Mouse (Mus musculus) olfactory bulb, adult 2 months (tissue): ENCODE results near the gene Phf2. TPM values are rescaled to one million over a fixed set of nuclear protein-coding genes. Genes with fewer than 3 reads are reported as not detected.

Source experiments
- H3K27ac ChIP-seq: fragments of 200-500 bp; 2 replicates; pipeline ENCODE4 v1.5.1; 2012; ENCODE audit warnings: low read depth, low read length; ENCODE audit not compliant: insufficient read depth
- H3K4me1 ChIP-seq: fragments of 200-500 bp; 2 replicates; pipeline ENCODE4 v1.6.1; 2012; ENCODE audit warnings: low read length; ENCODE audit not compliant: control insufficient read depth, insufficient read depth
- H3K4me3 ChIP-seq: fragments of 200-500 bp; 2 replicates; pipeline ENCODE4 v1.5.1; 2012; ENCODE audit warnings: mild to moderate bottlenecking, low read depth, low read length, moderate library complexity; ENCODE audit not compliant: insufficient read depth
- CTCF ChIP-seq: fragments of 200-500 bp; IDR thresholded peaks from 2 replicates; pipeline ENCODE4 v1.5.1; 2012; ENCODE audit warnings: low read depth, mild to moderate bottlenecking, low read length, moderate library complexity; ENCODE audit not compliant: insufficient read depth
- POLR2A ChIP-seq: fragments of 200-500 bp; IDR thresholded peaks from 2 replicates; pipeline ENCODE4 v1.6.1; 2012; ENCODE audit warnings: mild to moderate bottlenecking, low read depth, low read length, moderate library complexity; ENCODE audit not compliant: insufficient read depth
- whole genome bisulfite sequencing: fragments of 180-500 bp; shearing (Covaris S2); methylation state at CpG from one replicate; pipeline ENCODE4 v1.1.7; 2018; 5-methylcytosine and 5-hydroxymethylcytosine counted together
- polyA plus RNA-seq: library from polyadenylated mRNA; stranded (reverse); fragments of >200 nt; gene quantifications from 2 replicates; pipeline ENCODE4 v1.2.4, GENCODE M21; 2012; ENCODE audit warnings: low replicate concordance; ENCODE audit not compliant: missing spikeins, insufficient read depth, insufficient read length

The Phf2 gene
- polyA plus RNA-seq, 1 experiment: not detected

DNA sequence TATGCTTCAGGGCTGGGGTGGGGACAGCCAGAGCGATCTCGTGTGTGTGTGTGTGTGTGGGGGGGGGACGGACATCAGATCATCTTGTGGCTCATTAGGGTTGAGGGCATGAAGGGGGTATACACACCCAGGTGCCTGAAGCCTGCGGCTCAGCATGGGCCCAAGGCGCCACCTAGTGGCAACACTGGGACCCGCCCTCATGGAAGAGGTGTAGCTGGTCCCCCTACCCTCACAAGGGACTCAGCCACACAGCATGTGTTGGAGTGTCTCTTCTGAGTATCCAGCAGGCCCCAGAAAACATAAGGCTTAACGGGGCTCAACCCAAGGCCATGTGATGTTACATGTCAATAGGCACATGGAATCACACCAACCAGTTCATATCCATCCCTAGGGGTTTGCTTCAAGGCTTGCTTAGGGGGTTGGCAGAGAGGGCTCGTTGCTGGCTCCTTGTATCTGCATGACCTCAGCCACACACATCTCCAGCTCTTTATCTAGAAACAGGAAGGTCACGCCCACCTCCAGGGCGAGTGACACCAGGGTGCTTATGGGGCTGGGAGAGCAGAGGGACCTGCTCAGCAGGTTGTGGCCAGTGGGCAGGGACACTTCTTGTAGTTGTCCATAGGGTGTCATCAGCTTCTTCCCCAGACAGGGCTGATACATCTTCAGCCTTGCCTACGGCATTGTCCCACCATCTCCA lies 69.9 kb downstream of the Phf2 start:
- Histone ChIP-seq H3K4me1 (no peaks in the 10 kb centered on the region), H3K4me3 (no peak overlapping the region), H3K27ac (no peak overlapping the region)
- TF ChIP-seq CTCF (peak; percentile 92), POLR2A (no peak)
- 42% methylated on average over 11 of the region's 11 CpGs for WGBS

DNA sequence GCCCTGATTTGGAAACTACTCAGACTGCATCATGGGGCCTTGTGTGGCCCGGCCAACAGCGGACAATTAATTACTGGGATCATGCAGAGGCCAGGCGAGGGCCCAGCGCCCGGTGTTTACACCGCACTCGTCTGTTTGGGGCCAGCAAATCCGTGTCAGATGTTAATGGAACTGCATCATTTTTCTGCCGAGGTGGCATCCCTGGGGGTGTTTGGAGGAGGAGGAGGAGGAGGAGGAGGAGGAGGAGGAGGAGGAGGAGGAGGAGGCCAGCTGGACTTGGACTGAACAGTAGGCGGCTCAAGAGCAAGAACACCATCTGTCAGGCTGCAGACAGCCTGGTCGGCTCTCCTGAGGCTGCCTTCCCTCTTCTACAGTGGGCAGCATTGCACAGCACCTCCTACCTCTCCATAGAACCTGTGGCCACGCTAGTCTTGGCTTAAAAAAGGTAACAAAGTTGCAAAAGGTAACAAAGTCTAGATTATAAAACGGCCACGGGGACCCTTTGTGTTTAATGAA lies 72.6 kb downstream of the Phf2 start:
- Histone ChIP-seq H3K4me3 (no peak overlapping the region), H3K27ac (no peak overlapping the region), H3K4me1 (no peaks in the 10 kb centered on the region)
- 43% methylated on average over 14 of the region's 14 CpGs for WGBS
- TF ChIP-seq CTCF (no peak), POLR2A (no peak)

DNA sequence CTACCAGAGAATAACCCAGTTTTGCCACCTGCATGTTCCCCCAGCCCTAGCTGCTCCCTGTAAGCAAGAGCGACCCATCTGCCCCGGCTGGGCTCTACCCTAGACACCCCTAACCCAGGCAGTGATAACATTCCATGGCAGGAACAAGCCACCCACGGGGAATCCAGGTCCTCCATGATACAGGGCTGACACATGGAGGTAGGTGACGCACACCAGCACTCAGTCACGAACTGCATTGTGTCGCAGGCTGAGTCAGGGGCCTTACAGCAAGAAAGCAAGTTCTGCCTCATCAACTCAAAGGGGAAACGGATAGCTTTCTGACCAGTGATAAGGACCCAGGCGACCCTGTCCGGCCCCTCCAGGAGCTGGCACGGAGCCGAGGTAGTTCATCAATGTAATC lies 74.0 kb downstream of the Phf2 start:
- TF ChIP-seq CTCF (no peak), POLR2A (no peak)
- no peaks in the 10 kb centered on the region for H3K4me1 ChIP-seq
- H3K27ac ChIP-seq: no peak overlapping the region
- H3K4me3 ChIP-seq: no peak overlapping the region
- WGBS: 91% methylated on average over 11 of the region's 11 CpGs

DNA sequence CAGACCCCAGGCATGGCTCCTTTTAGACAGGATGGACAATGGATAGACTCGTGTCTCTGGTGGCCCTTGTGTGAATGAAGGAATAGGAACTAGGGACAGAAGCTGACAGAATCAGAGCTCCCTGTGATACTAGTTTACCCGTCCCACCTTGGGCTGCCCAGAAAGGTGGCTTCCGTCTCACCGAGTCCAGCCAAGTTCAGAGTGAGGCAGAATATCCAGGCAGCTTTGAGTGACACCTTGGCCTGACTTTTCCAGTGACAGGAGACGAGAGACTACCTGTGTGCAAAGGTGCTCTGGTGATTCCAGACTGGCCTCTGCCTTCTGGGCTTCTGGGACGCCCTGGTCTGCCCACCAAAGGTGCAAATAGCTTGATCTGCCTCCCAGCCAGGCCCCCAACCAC lies 75.2 kb downstream of the Phf2 start:
- H3K27ac ChIP-seq: no peak overlapping the region
- no peaks in the 10 kb centered on the region for H3K4me1 ChIP-seq
- H3K4me3 ChIP-seq: no peak overlapping the region
- 89% methylated on average over 6 of the region's 6 CpGs for WGBS
- TF ChIP-seq CTCF (no peak), POLR2A (no peak)

DNA sequence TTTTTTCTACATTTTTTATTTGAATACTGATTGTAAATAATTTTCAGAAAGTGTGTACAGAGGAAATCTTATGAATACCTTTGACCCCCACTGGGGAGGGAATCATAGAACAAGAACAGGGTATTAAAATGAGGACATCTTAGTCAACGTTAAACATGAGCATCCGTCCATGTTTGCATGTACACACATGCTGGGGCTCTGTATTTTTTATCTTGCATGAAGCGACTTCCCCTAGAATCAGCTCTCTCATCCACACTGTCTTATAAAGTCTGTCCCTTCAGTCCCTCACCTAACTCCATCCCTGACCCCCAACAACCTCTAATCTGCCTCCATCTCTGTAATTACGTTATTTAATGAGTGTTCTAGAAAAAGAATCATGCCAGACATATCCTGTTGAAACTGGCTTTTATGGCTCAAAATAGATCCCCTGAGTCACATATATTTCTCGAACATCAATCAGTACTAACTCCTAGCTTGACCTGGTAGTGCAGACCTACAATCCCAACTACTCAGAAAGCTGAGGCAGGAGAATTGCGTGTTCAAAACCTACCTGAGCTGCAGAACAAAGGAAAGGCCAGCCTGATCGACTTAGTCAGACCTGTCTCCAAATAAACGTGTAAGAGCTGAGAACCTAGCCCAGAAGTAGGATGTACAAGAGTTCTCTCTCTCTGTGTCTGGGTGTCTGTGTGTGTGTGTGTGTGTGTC lies 86.2 kb downstream of the Phf2 start:
- H3K4me1 ChIP-seq: peaks cover 6% of the 10 kb centered on the region; the same call in 1 of the 2 replicates
- no peak for TF ChIP-seq POLR2A
- no peak for TF ChIP-seq CTCF
- WGBS: 83% methylated on average over 8 of the region's 8 CpGs
- no peak overlapping the region for H3K27ac ChIP-seq
- no peak overlapping the region for H3K4me3 ChIP-seq

DNA sequence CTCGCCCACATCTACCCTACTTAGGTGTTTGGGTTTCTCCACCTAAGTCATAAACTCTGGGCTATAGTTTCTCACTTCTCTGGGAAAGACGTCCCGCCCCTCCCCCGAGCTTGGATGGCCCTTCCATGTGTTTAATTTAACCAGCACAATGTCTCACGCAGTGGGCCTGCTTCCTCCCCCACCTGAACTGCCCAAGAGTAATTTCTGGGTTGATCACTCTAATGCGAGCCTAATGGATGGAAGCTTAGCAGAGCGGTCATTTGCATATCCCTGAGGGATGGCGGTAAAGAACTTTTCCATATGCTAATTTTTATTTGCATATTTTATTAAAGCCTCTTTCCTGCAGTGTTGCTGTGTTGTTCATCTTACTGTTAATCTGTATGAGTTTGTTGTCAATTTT lies 86.8 kb downstream of the Phf2 start:
- no peak for TF ChIP-seq CTCF
- TF ChIP-seq POLR2A: no peak
- WGBS: 72% methylated on average over 8 of the region's 8 CpGs

DNA sequence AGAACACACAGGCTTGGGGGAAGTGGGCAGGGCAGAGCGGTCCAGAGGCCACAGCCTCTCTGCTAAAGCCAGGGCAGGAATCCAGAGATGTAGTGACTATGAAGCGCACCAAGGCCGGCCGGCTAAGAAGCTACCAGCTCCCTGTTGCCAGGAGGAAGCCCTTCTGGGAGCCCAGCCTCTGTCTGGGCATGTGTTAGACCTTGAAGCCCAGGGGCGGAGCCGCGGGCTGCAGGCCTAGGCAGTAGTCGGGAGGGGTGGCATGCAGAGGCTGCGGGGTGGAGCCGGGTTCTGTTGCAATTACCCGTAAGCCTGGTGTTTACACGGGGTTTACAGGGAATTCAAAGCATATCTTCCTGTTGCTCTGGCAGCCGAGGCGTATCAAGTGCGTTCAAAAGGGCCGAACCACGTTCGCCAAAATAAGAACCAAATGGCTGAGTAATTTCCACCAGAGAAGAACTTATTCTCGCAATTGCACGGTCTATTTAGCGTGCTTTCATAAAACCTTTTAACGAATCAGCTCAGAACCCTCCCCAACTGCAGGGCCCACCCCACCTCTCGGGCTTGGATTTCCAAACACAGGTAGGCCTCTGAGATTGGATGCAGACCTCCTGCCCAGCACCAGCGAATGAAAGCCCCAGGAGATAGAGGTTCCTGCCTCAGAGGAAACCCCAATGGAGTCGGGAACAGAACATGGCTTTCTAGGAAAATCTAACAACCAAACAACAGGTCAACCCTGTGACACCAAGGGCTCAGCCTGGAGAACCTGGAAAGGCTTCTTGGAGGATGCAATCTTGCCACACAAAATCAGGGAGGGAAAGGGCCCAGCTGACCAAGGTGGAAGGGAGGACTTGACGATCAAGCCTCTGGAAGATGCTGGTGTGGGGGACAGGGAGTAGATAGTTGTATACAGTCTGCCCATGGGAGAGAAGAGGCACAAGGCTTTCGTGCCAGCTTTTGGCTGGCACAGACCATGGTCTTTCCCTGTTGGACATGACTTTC lies 87.9 kb downstream of the Phf2 start:
- no peak overlapping the region for H3K27ac ChIP-seq
- peaks cover 6% of the 10 kb centered on the region; the same call in 1 of the 2 replicates for H3K4me1 ChIP-seq
- H3K4me3 ChIP-seq: no peak overlapping the region
- TF ChIP-seq POLR2A (no peak), CTCF (no peak)
- WGBS: 41% methylated on average over 27 of the region's 27 CpGs

More for the DNA sequence above, 86.8 kb downstream of the Phf2 start:
- no peak overlapping the region for H3K4me3 ChIP-seq
- peaks cover 6% of the 10 kb centered on the region; the same call in 1 of the 2 replicates for H3K4me1 ChIP-seq
- no peak overlapping the region for H3K27ac ChIP-seq

DNA sequence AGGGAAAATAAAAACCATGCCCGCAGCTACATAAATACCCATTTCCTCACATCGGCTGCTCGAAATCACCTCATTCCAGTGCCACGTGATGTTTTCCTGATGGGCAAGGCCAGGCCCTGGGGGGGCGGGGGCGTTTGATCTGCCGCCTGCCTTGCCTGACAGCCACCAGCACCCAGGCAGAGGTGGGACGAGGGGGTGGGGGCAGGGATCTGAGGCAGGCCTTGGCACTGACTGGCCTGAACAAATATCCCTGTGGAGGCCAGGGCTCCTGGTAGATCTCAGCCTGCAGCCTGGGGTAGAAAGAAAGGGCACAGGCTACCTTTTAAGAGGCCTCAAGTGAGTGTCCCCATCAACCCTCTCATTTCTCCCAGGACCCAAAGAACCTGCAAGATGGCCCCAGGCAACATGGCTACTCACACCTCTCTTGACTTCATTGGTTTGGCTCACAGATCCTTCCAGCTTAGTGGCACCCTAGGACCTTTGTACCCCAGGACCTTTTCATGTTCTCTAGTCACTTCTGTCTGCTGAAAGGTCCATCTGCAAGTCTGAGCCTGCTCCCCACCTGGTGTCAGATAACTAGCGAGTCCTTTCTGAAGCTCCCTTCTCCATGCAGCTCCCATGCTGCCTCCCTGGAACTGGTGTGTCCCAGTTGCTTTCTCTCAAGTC lies 90.4 kb downstream of the Phf2 start:
- TF ChIP-seq POLR2A: no peak
- no peak for TF ChIP-seq CTCF
- no peak overlapping the region for H3K4me3 ChIP-seq
- WGBS: 72% methylated on average over 9 of the region's 9 CpGs
- peaks cover 6% of the 10 kb centered on the region; the same call in 1 of the 2 replicates for H3K4me1 ChIP-seq
- H3K27ac ChIP-seq: no peak overlapping the region
